Mouse (Mus musculus): ENCODE data around the gene Igf1r.
A peak's percentile ranks its signal among the peaks of the same experiment; 100 is the strongest.

The Igf1r gene

DNA sequence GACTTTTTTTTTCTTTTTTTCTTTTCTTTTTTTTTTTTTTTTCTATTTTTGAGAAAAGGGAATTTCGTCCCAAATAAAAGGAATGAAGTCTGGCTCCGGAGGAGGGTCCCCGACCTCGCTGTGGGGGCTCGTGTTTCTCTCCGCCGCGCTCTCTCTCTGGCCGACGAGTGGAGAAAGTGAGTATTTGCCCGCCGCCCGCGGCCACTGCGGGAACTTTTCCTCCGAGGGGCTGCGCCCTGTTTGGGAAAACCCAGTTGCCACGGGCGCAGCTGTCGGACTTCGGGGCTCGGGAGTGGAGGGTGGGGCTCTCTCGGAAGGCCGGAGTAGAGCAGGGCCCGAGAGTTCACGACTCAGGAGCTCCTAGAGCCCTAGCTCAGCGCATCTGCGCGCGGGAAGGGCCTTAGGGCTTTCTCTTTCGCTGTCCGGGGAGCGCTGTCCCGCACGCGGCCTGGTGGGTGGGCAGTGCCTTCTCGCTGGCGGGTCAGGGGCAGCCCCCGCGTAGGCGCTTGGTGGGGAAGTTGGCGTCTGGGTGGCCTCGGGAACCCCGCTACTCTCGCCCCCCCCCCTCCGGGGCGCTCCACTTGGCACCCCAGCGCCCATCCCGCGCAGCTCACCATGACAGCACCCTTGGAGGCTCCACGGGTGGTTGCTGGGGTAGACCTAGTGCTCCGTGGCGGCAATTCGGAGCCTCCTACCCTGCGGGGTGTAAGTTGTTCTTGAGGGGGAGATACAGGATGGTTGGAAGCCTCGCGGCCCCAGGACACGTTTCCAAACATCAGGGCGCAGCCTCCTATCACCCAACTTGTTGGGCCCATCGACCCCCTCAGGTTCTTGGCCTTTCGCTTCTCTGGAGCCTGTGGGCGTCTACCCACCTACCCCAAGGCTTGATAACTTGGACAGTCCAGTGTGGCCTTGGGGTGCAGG is at the start of gene Igf1r:
Igf1r (plus strand) TSS at position 51 of the 924 bp plus-strand sequence.
- DNase-seq, result peak; percentile 17 to 25

DNA sequence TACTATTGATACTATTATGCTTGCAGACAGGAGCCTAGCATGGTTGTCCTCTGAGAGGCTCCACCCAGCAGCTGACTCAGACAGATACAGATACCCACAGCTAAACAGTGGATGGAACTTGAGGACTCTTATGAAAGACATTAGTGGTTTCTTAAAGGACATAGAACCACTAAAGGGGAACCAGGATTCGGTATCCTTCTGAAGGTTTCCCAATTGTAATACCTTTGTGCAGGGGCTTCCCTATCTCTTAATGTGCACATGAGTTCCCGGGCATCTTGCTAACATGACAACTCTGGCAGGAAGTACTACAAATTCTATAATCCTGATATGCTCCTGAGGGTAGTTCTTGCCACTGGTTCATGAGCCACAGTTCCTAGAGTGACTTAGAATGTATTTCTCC is 46.3 kb upstream of the Igf1r start:
- no peak for DNase-seq

DNA sequence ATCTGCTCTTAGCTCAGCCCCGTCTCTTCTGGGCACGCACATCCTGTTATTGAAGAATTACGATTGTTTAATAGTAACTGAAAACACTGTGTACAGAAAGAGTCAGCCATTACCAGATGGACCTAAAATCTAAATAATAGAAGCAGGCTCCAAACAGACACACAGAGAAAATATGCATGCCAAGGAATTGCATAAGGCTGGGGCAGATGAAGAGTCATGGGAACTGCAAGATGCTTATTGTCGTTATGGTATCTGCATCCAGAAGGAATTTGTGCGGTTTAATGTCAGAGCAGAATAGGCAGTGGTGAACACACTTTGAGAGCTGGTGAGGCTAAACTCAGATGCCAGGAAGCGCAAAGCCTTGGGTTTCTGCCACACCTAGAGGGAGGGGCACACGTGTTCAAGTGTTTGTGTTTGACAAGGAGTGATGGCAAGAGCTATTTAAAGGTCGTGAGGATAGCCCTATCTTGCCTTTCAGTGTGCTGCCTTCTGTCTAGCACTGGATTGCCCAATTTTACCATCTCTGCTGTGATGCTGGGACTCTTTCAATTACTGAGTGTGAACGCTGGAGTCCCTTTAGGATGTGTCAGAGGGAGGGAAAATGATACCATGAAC is 44.7 kb upstream of the Igf1r start:
- DNase-seq, result no peak

DNA sequence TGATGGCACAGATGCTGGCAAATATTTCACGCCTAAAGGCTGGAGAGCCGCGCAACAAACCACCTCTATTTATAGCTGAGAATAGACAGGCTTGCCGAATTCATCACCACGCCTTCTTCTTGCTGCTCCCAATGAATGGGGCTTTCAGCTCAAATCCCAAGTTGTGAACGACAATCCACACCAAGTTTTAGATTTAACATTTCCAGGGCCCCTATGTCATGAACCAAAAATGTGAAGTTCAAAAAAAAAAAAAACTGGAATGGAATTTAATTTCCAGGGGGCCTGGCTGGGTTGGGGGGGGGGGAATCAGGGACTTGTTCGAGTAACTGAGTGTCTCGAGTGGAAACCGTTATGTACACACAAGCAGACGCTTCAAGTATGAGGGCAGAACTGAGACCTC is 42.1 kb upstream of the Igf1r start:
- no peak for DNase-seq

DNA sequence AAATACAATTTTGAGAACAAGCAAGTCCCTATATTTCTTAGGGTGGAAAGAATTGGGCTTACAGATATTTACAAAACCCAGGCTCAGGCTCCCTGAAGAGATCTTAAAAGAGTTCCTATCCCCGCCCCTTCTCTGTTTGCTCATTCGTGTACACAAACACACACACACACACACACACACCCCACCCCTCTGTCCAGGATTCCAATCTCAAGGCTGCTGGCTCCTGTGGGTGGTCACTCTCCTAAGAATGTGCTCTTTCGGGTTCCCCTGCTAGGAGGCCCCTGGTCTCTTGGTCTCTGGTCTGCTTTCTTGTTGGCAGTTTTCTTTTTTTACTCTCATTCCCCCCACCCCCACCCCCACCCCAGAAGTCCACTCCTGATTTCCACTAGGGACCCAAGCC is 41.7 kb upstream of the Igf1r start:
- DNase-seq, result no peak

DNA sequence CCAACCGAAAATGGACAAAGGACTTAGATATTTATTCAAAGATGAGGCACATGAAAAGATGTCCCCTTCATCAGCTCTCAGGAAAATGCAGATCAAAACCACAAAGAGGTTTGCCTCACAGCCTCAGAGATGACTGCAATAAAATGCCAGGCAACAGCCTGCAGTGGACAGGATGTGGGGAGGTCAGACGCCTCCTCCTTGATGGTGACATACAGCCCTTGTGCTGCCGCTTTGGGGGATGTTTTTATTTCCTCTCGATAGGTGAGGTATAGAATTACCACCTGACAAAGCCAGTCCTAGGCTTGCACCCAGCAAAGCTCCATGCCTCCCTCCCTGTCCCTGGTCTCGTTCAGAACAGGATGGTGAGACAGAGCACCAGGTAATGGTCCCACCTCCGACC is 40.8 kb upstream of the Igf1r start:
- no peak for DNase-seq

DNA sequence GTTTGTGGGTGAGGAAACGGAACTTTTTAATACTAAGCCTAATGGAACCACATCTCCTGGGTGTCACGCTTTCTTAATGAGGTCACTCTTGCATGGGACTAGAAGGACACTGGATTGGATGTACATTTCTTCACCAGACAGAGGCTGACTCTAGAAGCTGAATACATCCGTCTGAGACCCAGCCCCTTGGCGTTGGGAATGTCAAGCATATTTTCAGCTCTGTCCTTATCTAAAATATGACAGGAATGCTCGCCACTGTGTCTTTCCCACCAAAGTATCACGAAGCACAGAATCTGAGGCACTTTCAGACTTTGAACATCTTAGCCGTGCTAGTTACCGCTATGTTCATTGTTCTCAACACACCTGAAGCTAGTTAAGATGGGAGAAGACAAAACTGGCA is 35.7 kb upstream of the Igf1r start:
- DNase-seq, result no peak

DNA sequence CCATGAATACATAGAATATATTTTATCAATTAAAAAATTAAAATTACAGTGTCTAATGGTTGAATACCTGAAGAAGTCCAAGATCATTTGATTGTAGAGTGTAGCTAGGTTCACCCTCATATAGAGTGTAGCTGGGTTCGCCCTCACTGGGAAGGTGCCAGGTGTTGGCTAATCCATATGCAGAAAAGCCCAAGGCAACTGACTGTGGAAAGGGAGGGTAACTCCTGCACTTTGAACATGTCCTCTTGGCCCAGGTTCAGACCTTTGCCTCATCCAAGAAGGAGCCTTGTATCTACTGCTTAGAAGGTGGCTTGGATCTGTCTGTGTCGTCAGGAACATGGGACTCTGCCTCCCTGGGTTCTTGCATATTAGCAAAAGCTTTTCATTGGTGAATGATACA is 34.9 kb upstream of the Igf1r start:
- DNase-seq, result no peak

DNA sequence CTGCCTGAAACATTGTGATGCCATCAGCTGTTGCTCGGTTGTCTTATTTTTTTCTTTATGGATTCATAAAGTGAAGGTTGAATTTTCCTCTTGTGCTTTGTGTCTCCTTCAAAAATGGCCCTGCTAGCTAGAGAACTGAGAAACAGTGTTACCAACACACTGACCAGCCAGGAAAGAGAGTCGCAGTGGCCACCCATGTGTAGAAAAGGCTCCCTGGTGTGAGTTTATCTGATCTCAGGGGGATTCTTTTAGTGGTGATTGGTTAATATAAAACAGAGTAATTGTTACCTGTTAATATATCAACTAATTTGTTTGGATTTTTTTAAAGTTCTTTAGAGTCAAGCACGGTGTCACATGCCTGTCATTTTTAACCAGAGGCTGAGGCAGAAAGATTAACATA is 33.2 kb upstream of the Igf1r start:
- no peak for DNase-seq

DNA sequence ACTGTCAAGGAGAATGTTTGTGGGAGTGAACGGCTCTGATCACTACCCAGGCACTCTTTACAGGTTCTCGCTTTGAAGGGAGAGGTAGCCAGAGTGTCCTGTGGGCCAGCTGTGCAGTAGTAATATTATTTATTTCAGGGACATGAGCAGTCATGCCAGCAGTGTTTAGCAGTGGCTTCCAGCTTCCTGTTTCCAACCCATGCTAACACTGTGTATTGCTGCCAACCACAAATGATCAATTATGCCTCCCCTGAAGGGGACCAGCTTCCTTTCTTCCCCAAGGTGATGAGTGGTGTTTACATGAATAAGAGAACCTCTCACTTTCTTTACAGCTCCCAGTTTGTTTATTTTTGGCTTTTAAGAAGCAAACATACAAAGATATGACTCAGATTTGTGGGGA is 28.4 kb upstream of the Igf1r start:
- DNase-seq, result no peak

DNA sequence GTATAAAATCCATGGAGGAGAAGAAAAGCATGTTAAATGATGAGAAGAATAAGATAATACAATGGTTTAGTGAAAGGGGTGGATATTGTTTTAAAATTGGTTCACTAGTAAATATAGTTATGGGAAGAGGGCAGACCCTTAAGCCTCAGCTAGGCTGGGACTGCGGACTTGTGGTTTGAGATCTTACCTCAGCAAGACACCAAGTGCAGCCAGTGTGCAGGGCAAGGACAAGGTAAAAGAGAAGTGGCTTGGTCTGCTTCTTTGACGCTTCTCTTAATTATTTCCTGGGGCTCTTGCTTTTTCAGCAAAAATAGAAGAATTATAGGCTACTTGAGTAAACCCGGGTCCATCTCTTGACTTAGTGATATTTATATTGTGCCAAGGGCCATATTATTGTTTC is 22.5 kb upstream of the Igf1r start:
- DNase-seq, result no peak

DNA sequence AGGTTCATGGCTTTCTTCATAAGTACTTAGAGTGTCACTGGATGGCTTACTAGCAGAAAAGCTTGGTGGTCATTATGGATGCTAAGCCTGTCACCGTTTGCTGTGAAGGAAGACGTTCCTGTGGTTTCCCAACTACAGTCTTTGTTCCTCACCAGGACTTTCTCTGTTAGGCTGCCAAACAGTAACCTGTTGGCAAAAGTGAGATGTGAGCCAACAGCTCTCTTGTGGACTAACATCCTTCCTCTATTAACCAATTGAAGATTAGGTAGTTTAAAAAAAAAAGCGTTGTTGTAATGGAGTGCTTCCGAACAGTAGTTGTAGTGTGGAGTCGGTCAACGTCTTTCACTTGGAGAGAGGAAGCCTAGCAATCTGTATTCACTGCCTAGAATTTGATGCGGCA is 15.8 kb upstream of the Igf1r start:
- DNase-seq, result no peak

DNA sequence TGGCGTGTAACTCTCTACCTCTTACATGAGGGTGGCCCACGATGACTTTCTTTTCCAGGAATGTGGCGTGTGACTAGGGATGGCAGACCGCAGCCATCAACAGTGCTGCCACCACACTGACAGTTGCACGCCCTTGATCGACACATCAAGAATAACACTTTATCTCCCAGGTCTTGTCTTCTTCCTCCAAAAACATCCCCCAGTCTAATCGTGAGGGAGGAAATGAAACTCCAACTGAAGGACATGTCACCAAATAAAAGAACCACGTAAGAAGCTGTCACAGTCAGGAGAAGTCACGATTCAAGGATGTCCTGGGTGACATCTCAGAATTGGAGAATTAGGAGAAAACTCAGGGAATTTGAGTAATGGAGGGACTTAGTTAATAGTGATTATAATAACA is 8.8 kb upstream of the Igf1r start:
- no peak for DNase-seq

DNA sequence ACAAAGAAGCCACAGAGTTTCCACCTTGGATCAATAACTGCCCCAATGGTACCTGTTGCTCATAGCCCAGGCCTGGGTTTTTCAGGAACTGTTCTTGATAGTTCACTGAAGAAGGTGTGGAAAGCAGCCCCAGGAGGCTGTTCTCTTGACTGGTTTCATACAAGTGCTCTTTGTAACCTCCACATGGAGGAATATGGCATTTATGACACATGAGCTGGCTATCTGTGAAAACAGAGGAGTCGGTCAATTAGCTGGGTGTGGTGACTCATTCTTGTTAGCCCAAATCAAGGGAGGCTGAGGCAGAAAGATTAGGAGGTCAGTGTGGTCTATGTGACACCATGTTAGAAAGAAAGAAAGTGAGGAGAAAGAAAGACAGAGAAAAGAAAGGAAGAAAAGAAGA is 5.7 kb upstream of the Igf1r start:
- DNase-seq, result no peak

DNA sequence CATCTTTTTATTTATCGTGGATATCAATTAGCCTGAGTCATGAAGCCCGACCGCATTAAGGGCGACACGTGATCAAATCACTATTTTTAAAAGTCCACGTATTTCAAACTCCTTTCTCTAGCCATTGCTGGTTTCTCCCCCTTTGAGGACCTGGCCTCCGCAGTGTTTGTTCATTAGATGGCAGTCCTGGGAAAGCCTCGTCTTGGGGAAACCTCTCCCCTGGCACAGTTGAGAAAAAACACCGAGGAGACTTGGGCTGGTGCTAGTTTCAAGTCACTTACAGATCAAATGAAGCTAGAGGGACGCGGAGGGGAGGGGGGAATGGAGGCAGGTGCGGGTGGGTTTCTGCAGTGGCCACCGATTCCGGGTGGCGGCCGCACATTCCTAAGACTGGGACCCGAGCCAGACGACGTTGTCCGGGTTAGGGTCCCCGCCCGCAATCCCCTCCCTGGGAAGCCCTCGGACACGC is 2.2 kb upstream of the Igf1r start:
- no peak for DNase-seq

DNA sequence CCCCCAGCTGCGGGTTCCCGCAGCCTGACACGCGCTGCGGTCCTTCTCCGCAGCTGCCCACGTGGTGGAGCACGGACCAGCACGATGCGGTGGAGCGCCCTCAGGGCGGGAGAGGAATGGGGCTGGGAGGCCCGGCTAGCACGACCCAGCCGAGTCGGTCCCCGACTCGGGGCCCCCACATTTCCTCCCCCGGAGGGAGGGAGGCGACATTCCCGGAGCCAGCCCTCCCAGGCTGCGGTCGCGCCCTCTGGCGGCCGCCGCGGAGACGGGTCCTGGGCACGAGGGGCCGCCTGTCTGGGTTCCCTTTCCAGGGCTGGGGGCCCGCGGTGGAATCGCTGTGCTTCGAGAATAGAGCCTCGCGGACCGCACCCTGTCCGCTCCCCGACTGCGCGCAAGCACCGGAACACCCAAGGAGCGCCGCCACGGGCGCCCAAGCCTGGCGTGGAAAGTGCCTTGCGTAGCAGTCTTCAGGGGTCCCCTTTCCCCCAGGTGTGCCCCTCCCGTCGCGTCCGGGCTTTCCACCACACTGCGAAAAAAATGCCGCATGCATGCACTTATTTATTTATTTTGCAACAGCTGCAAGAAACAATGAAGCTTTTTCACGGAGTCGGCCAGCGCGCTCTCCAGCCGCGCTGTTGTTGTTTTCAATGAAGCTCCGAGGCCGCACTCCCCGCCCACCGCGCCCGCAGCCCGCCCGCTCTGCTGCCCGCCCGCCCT is 1.7 kb upstream of the Igf1r start:
- DNase-seq, result peak; percentile 48 to 59

DNA sequence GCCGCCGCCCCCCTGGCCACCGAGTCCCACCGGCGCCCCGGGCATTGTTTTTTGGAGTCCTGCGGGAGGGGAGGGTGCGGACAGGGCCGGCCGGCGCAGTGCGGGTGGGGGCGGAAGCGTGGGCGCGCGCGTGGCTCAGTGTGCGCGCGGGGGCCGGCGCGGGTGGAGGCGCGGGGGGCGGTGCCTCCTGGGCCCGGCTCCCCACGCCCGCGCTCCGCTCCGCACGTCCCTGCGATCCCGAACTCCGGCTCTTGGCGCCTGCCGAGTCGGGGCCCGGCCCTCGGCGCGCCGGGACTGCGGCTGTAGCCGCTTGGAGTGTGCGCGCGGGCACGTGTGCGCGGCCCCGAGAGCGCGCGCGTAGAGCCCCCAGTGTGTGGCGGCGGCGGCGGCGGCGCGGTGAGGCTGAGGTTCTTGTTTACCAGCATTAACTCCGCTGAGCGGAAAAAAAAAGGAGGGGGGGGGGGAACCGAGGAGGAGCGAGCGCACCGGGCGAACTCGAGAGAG is 1.0 kb upstream of the Igf1r start:
- peak; percentile 66 to 71 for DNase-seq

DNA sequence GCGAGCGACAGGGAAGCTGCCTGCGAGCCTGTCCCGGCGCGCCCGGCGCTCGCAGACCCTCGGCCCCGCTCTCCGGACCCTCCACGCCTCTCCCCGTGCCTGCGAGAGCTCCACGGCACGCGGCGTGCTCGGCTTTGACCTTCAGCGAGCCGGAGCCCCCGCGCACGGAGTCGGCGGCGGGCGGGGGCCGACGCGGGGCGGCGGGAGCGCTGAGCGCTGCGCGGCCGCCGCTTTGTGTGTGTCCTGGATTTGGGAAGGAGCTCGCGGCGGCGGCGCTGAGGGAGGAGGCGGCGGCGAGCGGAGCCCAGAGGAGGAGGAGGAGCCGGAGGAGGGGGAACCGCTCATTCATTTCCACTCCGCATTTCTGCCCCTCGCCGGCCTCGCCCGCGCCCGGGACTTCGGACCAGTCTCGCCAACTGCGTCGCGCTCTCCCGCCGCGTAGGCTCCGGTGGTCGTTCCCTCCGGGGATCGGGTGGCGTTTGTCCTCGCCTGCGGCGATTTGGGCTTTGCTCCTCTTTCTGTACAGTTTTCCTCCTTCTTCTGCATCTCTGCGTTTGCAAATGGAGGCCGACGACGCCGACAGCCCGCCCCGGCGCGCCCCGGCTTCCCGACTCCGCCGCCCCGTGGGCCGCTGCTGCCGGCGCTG is 468 bp upstream of the Igf1r start:
- peak; percentile 32 to 36 for DNase-seq

DNA sequence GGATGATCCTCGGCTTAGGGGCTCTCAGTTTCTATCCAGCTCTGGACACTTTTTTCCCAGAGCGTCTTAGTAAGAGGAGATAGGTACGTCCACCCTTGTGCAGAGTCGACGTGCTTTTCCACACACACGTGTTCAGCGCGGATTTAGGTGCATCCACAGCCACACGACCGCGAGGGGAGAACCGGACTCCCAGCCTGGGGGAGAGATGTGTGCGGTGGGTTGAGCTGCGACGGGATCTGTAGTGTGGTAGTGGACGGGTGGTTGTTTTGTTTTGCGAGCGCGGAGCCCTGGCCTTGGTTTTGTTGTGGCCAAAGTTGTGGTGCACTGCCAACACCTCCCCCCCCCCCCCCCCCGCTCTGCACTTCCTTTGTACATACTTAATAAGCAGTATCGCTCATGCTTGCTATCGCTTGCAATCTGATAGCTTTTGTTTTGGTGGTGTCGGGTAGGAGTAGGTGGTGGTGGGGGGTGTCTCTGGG is 1.2 kb downstream of the Igf1r start:
- DNase-seq, result peak in 1 of 2 experiments; percentile 4

DNA sequence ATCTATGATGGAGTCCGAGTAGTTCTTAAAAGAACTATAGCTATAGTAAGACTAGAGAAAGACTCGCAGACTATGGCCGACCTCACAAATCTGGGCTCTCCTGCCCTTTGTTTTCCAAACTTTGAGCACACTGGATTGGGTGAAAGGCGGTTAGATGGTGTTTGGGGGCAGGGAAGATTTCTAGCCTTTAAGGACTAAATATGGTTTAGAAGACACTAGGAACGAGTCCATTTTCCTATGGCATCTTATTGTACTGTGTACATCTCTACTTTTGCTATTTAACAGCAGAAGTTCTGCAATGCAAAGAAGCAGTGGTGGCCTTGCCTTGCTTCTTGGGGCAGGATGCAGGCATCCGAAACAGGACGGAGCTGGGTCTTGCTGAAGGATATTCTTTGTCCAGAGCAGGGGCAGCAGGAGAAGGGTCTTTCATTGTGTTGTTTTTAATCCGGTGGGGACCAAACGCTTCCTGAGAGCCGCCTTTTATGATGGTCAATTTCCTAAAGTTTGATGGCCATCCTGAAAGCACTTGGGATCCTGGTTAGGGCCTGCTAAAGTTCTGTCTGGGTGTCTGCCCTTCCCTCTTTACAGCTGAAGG is 2.1 kb downstream of the Igf1r start:
- no peak for DNase-seq

DNA sequence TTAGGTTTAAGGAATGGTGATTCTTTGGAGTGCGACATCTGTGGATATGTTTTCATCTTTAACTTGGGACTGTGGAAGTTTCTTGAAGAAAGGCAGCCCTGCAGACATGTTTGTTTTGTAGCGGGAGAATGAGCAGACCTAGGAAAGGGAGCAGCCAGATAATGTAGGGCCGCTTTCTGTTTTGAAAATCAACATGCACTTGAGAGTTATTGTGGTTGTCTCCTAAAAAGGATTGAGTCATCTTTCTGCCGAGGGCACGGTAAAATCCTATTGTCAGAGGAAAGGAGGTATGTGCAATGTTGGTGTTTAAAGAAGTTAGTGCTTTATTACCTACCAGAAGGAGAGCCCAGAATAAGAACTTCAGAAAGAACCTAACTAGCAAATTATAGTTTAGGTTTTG is 2.6 kb downstream of the Igf1r start:
- DNase-seq, result no peak

DNA sequence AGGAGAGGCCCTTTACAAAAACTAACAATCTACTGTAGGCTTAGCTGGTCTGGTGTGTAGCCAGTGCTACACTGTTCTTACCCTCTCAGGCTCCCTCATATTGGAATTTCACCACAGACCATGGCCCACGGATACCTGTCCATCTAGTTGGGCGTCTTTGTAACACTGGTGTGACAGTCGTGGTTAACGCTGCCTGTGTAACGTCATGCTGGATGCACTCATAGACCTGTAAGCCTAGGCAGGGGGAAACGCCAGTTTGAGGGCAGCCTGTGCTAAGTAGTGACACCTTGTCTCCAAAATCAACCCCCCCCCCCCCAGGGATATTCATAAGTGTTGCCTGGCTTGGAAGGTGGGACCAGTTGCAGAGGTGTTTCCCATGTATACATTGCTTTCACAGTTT is 4.7 kb downstream of the Igf1r start:
- no peak for DNase-seq

Measured in spleen, adult 18-20 months (tissue).